Mouse (Mus musculus) forebrain, embryonic 14.5 days (tissue): Measurements from ENCODE around the gene Ppp1r13l. TPM values are rescaled to one million over a fixed set of nuclear protein-coding genes. Genes with fewer than 3 reads are reported as not detected.

Experiments
- ATAC-seq: fragments of 200-750 bp; cut with Nextera tagmentation; 2 replicates; pipeline ENCODE4 v1.8.0; 2017; ENCODE audit warnings: mild to moderate bottlenecking, moderate library complexity
- DNase-seq: peaks from one replicate; pipeline ENCODE4 v3.0.0-alpha.2; 2015; ENCODE audit warnings: low spot score
- H3K27ac ChIP-seq: fragments of 300-500 bp; sonication (generic); 2 replicates; pipeline ENCODE4 v1.5.1; 2014; ENCODE audit warnings: low read depth, mild to moderate bottlenecking, control low read depth, low read length, moderate library complexity
- H3K27me3 ChIP-seq: fragments of 300-500 bp; sonication (generic); replicated peaks from 2 replicates; pipeline ENCODE4 v1.6.1; 2014; ENCODE audit warnings: low read length, control low read depth, mixed read lengths; ENCODE audit not compliant: control insufficient read depth, insufficient read depth
- H3K36me3 ChIP-seq: fragments of 300-500 bp; sonication (generic); 2 replicates; pipeline ENCODE4 v1.6.1; 2014; ENCODE audit warnings: low read length, control low read depth; ENCODE audit not compliant: control insufficient read depth, insufficient read depth
- H3K4me1 ChIP-seq: fragments of 300-500 bp; sonication (generic); 2 replicates; pipeline ENCODE4 v1.6.1; 2014; ENCODE audit warnings: antibody characterized with exemption, low read length, control low read depth; ENCODE audit not compliant: control insufficient read depth, insufficient read depth
- H3K4me2 ChIP-seq: fragments of 300-500 bp; sonication (generic); 2 replicates; pipeline ENCODE4 v1.6.1; 2014; ENCODE audit warnings: mild to moderate bottlenecking, control low read depth, low read length
- H3K4me3 ChIP-seq: fragments of 300-500 bp; sonication (generic); 2 replicates; pipeline ENCODE4 v1.5.1; 2014; ENCODE audit warnings: low read depth, low read length, control low read depth
- H3K9ac ChIP-seq: fragments of 300-500 bp; sonication (generic); 2 replicates; pipeline ENCODE4 v1.6.1; 2014; ENCODE audit warnings: mild to moderate bottlenecking, low read length, control low read depth, moderate library complexity
- H3K9me3 ChIP-seq: fragments of 300-500 bp; sonication (generic); replicated peaks from 2 replicates; pipeline ENCODE4 v1.6.1; 2016; ENCODE audit warnings: low read length, control low read depth, mixed read lengths; ENCODE audit not compliant: control insufficient read depth
- WGBS: fragments of 180-500 bp; shearing (Covaris S2); extraction: QIAGEN DNeasy Blood & Tissue Kit; methylation state at CpG from one replicate; pipeline ENCODE4 v1.1.7; 2014; 5-methylcytosine and 5-hydroxymethylcytosine counted together
- microRNA counts: library from miRNA; unstranded; fragments of <30 nt; microRNA quantifications from one replicate; lab custom pipeline; 2016
- microRNA-seq: library from miRNA; unstranded; fragments of <30 nt; microRNA quantifications from one replicate; pipeline ENCODE4, GENCODE M21; 2016
- polyA plus RNA-seq: library from polyadenylated mRNA; unstranded; fragments of >200 nt; fragmentation: Nextera tagmentation; extraction: Ambion mirVana; gene quantifications from 2 replicates; pipeline ENCODE4 v1.2.1, GENCODE M21; 2014

Ppp1r13l gene
- polyA plus RNA-seq, 1 experiment from 2014 or later = 1.3 TPM

DNA sequence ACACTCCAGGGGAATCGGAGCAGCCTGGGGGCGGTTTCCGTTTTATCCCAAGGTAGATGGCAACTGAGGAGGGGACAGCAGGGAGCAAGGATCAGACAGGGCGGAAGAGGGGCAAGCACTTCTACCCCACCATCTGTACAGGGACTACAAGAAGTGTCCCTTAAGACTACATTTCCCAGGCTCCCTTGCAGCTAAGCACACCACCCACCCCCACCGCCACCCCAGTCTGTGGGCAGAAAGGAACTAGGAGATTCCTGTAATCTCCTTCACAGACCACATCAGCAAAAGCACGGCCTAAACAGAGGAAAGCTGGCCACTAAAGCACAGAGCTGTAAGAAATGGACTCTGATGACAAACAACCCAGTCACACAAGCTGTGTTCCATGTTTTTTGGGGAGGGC, 66.8 kb downstream of the Ppp1r13l start:
- ATAC-seq = no peak
- Histone ChIP-seq H3K9me3 (no peaks in the 10 kb centered on the region), H3K27ac (no peak overlapping the region), H3K4me1 (no peaks in the 10 kb centered on the region), H3K36me3 (peaks cover 63% of the 10 kb centered on the region), H3K4me3 (no peak overlapping the region), H3K9ac (no peak overlapping the region), H3K4me2 (no peak overlapping the region), H3K27me3 (no peaks in the 10 kb centered on the region)
- WGBS = 71% methylated on average over 6 of the region's 6 CpGs
- DNase-seq = no peak

DNA sequence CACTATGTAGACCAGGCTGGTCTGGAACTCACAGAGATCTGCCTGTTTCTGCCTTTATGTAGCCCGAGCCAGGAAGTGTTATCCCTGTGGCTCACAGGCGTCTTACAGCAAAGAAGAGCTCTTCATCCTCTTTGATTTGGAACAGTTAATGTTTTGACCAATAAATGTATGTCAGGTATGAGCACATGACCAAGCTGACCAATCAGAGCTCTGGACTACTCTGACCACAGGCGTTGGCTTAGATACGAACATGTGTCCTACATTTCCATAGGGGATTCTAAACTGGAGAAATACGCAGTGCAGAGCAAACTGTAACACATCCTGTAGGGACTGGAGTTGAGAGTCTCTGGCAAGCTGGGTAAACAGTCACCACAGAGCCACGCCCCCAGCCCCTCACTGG, 67.3 kb downstream of the Ppp1r13l start:
- H3K4me2 ChIP-seq = no peak overlapping the region
- H3K4me3 ChIP-seq = no peak overlapping the region
- no peaks in the 10 kb centered on the region for H3K27me3 ChIP-seq
- ATAC-seq (no peak), DNase-seq (no peak)
- no peak overlapping the region for H3K9ac ChIP-seq
- no peaks in the 10 kb centered on the region for H3K9me3 ChIP-seq
- H3K4me1 ChIP-seq = no peaks in the 10 kb centered on the region
- H3K27ac ChIP-seq = no peak overlapping the region
- H3K36me3 ChIP-seq = peaks cover 69% of the 10 kb centered on the region
- WGBS = 92% methylated on average over 6 of the region's 6 CpGs

MicroRNAs within 50 kb of the gene (microRNA counts, 519-probe panel; counts per million panel counts)
- microRNA mmu-miR-343 (lab: Ali Mortazavi, UCI) = not detected

Small RNAs within 50 kb of the gene (microRNA-seq; reads per million reads assigned to microRNA genes)
- gene Mir343 = not detected

Other genes with a start within 250 kb of the Ppp1r13l start
- gene Gm4969, start 241.4 kb upstream of the Ppp1r13l start, polyA plus RNA-seq = 2.2 and 3.3 TPM in 2 replicates
- gene Fbxo46, start 239.9 kb upstream of the Ppp1r13l start, polyA plus RNA-seq = 10.1 and 11.9 TPM in 2 replicates
- gene Qpctl, start 210.5 kb upstream of the Ppp1r13l start, polyA plus RNA-seq = 11.1 and 14.0 TPM in 2 replicates
- gene Snrpd2, start 210.0 kb upstream of the Ppp1r13l start, polyA plus RNA-seq = 141 and 155 TPM in 2 replicates
- 4.8 and 8.2 TPM in 2 replicates for gene Gipr, start 193.6 kb upstream of the Ppp1r13l start, polyA plus RNA-seq
- 3.4 TPM in 2 replicates for gene Eml2, start 183.3 kb upstream of the Ppp1r13l start, polyA plus RNA-seq
- 1.8 and 2.3 TPM in 2 replicates for gene Gpr4, start 147.2 kb upstream of the Ppp1r13l start, polyA plus RNA-seq
- 42.5 TPM in 2 replicates for gene Opa3, start 131.4 kb upstream of the Ppp1r13l start, polyA plus RNA-seq
- gene Vasp, start 87.9 kb upstream of the Ppp1r13l start, polyA plus RNA-seq = 27.1 and 32.3 TPM in 2 replicates
- 0.30 and 0.67 TPM in 2 replicates for gene Ppm1n, start 79.7 kb upstream of the Ppp1r13l start, polyA plus RNA-seq
- gene Rtn2, start 77.1 kb upstream of the Ppp1r13l start, polyA plus RNA-seq = 102 and 109 TPM in 2 replicates
- gene Fosb, start 49.7 kb upstream of the Ppp1r13l start, polyA plus RNA-seq = 0.17 TPM in 1 of 2 replicates, not detected in the other
- gene Ercc1, start 15.0 kb upstream of the Ppp1r13l start, polyA plus RNA-seq = 99.5 and 101 TPM in 2 replicates
- 18.4 and 20.0 TPM in 2 replicates for gene Cd3eap, start 266 bp upstream of the Ppp1r13l start, polyA plus RNA-seq
- 12.9 and 15.2 TPM in 2 replicates for gene Ercc2, start 22.3 kb downstream of the Ppp1r13l start, polyA plus RNA-seq
- 0.81 and 1.3 TPM in 2 replicates for gene Klc3, start 44.4 kb downstream of the Ppp1r13l start, polyA plus RNA-seq
- not detected in 2 replicates for gene Ckm, start 45.0 kb downstream of the Ppp1r13l start, polyA plus RNA-seq
- 9.2 and 13.0 TPM in 2 replicates for gene Mark4, start 99.1 kb downstream of the Ppp1r13l start, polyA plus RNA-seq
- 0.16 and 0.25 TPM in 2 replicates for gene Exoc3l2, start 103.6 kb downstream of the Ppp1r13l start, polyA plus RNA-seq
- 2.1 and 2.3 TPM in 2 replicates for gene Bloc1s3, start 148.6 kb downstream of the Ppp1r13l start, polyA plus RNA-seq
- gene Trappc6a, start 148.6 kb downstream of the Ppp1r13l start, polyA plus RNA-seq = 34.2 and 42.5 TPM in 2 replicates
- 0.36 and 0.57 TPM in 2 replicates for gene Nkpd1, start 158.1 kb downstream of the Ppp1r13l start, polyA plus RNA-seq
- gene Ppp1r37, start 203.3 kb downstream of the Ppp1r13l start, polyA plus RNA-seq = 12.6 and 13.5 TPM in 2 replicates
- 0.15 TPM in 1 of 2 replicates, not detected in the other for gene Zfp296, start 217.5 kb downstream of the Ppp1r13l start, polyA plus RNA-seq
- 134 and 146 TPM in 2 replicates for gene Gemin7, start 217.8 kb downstream of the Ppp1r13l start, polyA plus RNA-seq
- gene Clasrp, start 244.7 kb downstream of the Ppp1r13l start, polyA plus RNA-seq = 27.1 and 40.1 TPM in 2 replicates